Comparison of ENCODE assay signal across 8 mouse cellular contexts in the genomic region with DNA sequence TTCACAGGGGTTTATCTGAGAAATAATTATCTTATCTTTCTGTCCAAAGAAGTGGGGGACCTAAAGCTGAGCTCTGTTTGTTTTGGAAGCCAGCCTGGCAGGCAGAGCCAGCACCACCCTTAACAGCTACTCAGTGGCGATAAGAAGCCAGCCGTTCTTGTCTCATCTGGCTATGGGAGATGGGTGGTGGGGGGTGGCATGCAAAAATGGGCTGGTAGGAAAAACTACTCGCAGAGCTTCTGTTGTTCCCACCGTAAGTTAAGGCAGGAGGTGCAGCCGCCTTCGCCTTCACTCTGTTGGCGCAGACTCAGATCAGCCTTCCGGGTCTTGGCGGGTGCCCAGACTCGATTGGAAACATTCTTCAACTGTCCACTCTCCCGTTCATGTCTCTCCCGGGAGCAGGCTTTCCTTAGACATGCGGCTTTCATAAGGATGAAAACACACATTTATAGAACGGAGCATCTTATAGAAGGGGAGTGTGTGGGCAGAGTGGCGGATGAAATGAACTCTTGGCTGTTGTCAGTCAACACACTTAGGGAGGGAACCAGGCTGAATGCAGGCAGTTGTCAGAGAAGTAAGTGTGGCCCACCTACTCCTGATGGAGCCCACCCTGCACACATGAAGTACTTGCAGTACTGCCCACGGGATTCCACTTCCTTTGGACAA.
DNase-seq lines count a peak whose midpoint lies in the region.

No protein-coding gene starts in this region.

- DNase-seq in adrenal gland, adult 18-20 months (ENCODE audit: low spot score in 2 of 2) = peak; percentile 14 to 25
- no peak for DNase-seq in adrenal gland, adult 8-10 months
- peak; percentile 20 to 21 for DNase-seq in lung, adult 18-20 months
- no peak for DNase-seq in lung, postnatal 25 days (ENCODE audit: low spot score)
- peak; percentile 59 to 66 for DNase-seq in heart, postnatal 36 days
- DNase-seq in lung, postnatal 10 days = peak; percentile 52
- DNase-seq in c-Kit-positive CD71-positive TER-119-positive erythroid progenitor cells, embryonic 14.5 days (ENCODE audit: low spot score) = no peak
- no peak for DNase-seq in urinary bladder, postnatal 10 days (ENCODE audit: low spot score)

- intact Hi-C loops in heart, postnatal 36 days (cut with DNase I) = loop anchor here (5.0 kb wide), 1 partner anchor 279 kb away; no protein-coding TSS in a partner anchor

Comparison
In these comparisons a context has a peak if more than half of its experiments do, and no peak if none do; other contexts are left out.
1. DNase-seq: peak in adrenal gland, adult 18-20 months (2 of 2), lung, adult 18-20 months (2 of 2), heart, postnatal 36 days (2 of 2) and lung, postnatal 10 days (single experiment); none in adrenal gland, adult 8-10 months (single experiment), lung, postnatal 25 days (single experiment), c-Kit-positive CD71-positive TER-119-positive erythroid progenitor cells, embryonic 14.5 days (single experiment) and urinary bladder, postnatal 10 days (single experiment).